Mouse (Mus musculus): Measurements from ENCODE around the gene Rab37. TPM values are rescaled to one million over a fixed set of nuclear protein-coding genes. Genes with fewer than 3 reads are reported as not detected.

Gene Rab37
- polyA plus RNA-seq, 1 experiment from 2014 or later: 1.5 TPM

- H3K27ac ChIP-seq (ENCODE audit: low read length): no peak overlapping the region
- WGBS: 59% methylated on average over 3 of the region's 3 CpGs
- no peak for ATAC-seq (ENCODE audit: low read depth)
Measured at GRCm38 (mm10) chr11:115081373-115081772, 9.9 kb upstream of the Rab37 start.

GRCm38 (mm10) chr11:115082196-115082595 is 9.0 kb upstream of the Rab37 start:
- 66% methylated on average over 6 of the region's 6 CpGs for WGBS
- Histone ChIP-seq H3K4me1 (replicated peaks; ENCODE audit: control insufficient read depth, insufficient read depth, low read length) (no peaks in the 10 kb centered on the region), H3K4me2 (ENCODE audit: low read depth, low read length) (no peak overlapping the region), H3K9me3 (ENCODE audit: control insufficient read depth, low read length) (no peaks in the 10 kb centered on the region), H3K4me3 (ENCODE audit: low read length) (no peak overlapping the region), H3K27ac (ENCODE audit: low read length) (no peak overlapping the region), H3K27me3 (ENCODE audit: control insufficient read depth, insufficient read depth, low read depth, low read length) (peaks cover 8% of the 10 kb centered on the region), H3K9ac (ENCODE audit: low read length) (no peak overlapping the region), H3K36me3 (ENCODE audit: control insufficient read depth, insufficient read depth, low read length) (no peaks in the 10 kb centered on the region)
- no peak for ATAC-seq (ENCODE audit: low read depth)

More at GRCm38 (mm10) chr11:115081373-115081772, 9.9 kb upstream of the Rab37 start:
- Histone ChIP-seq H3K9ac (ENCODE audit: low read length) (no peak overlapping the region), H3K4me3 (ENCODE audit: low read length) (no peak overlapping the region), H3K27me3 (ENCODE audit: control insufficient read depth, insufficient read depth, low read depth, low read length) (peaks cover 8% of the 10 kb centered on the region), H3K9me3 (ENCODE audit: control insufficient read depth, low read length) (no peaks in the 10 kb centered on the region), H3K4me1 (replicated peaks; ENCODE audit: control insufficient read depth, insufficient read depth, low read length) (no peaks in the 10 kb centered on the region), H3K4me2 (ENCODE audit: low read depth, low read length) (no peak overlapping the region), H3K36me3 (ENCODE audit: control insufficient read depth, insufficient read depth, low read length) (no peaks in the 10 kb centered on the region)

- H3K9me3 ChIP-seq (ENCODE audit: control insufficient read depth, low read length): no peaks in the 10 kb centered on the region
- no peak overlapping the region for H3K9ac ChIP-seq (ENCODE audit: low read length)
- peak; percentile 31; the same call in 1 of the 2 replicates for ATAC-seq (ENCODE audit: low read depth)
- no peak overlapping the region for H3K4me3 ChIP-seq (ENCODE audit: low read length)
- H3K27me3 ChIP-seq (ENCODE audit: control insufficient read depth, insufficient read depth, low read depth, low read length): peaks cover 8% of the 10 kb centered on the region
- H3K4me1 ChIP-seq (replicated peaks; ENCODE audit: control insufficient read depth, insufficient read depth, low read length): no peaks in the 10 kb centered on the region
- no peak overlapping the region for H3K4me2 ChIP-seq (ENCODE audit: low read depth, low read length)
- 40% methylated on average over 18 of the region's 18 CpGs for WGBS
- no peaks in the 10 kb centered on the region for H3K36me3 ChIP-seq (ENCODE audit: control insufficient read depth, insufficient read depth, low read length)
- H3K27ac ChIP-seq (ENCODE audit: low read length): no peak overlapping the region
Measured at GRCm38 (mm10) chr11:115083376-115084139, 7.7 kb upstream of the Rab37 start.

- no peak for ATAC-seq (ENCODE audit: low read depth)
- H3K36me3 ChIP-seq (ENCODE audit: control insufficient read depth, insufficient read depth, low read length): no peaks in the 10 kb centered on the region
- H3K4me1 ChIP-seq (replicated peaks; ENCODE audit: control insufficient read depth, insufficient read depth, low read length): no peaks in the 10 kb centered on the region
- 48% methylated on average over 12 of the region's 12 CpGs for WGBS
- no peak overlapping the region for H3K27ac ChIP-seq (ENCODE audit: low read length)
- H3K4me3 ChIP-seq (ENCODE audit: low read length): no peak overlapping the region
- peaks cover 8% of the 10 kb centered on the region for H3K27me3 ChIP-seq (ENCODE audit: control insufficient read depth, insufficient read depth, low read depth, low read length)
- no peaks in the 10 kb centered on the region for H3K9me3 ChIP-seq (ENCODE audit: control insufficient read depth, low read length)
- no peak overlapping the region for H3K9ac ChIP-seq (ENCODE audit: low read length)
- no peak overlapping the region for H3K4me2 ChIP-seq (ENCODE audit: low read depth, low read length)
Measured at GRCm38 (mm10) chr11:115084595-115084994, 6.6 kb upstream of the Rab37 start.

- Histone ChIP-seq H3K4me3 (ENCODE audit: low read length) (no peak overlapping the region), H3K4me2 (ENCODE audit: low read depth, low read length) (no peak overlapping the region), H3K9me3 (ENCODE audit: control insufficient read depth, low read length) (0 out of 2 replicates have a peak, but pooled peaks cover 3% of the 10 kb centered on the region), H3K27ac (ENCODE audit: low read length) (no peak overlapping the region), H3K36me3 (ENCODE audit: control insufficient read depth, insufficient read depth, low read length) (no peaks in the 10 kb centered on the region), H3K4me1 (replicated peaks; ENCODE audit: control insufficient read depth, insufficient read depth, low read length) (no peaks in the 10 kb centered on the region), H3K27me3 (ENCODE audit: control insufficient read depth, insufficient read depth, low read depth, low read length) (peaks cover 8% of the 10 kb centered on the region), H3K9ac (ENCODE audit: low read length) (no peak overlapping the region)
- whole genome bisulfite sequencing: 63% methylated on average over 8 of the region's 8 CpGs
- ATAC-seq (ENCODE audit: low read depth): no peak
Measured at GRCm38 (mm10) chr11:115085064-115085463, 6.2 kb upstream of the Rab37 start.

GRCm38 (mm10) chr11:115086213-115086612 is 5.0 kb upstream of the Rab37 start:
- Histone ChIP-seq H3K9ac (ENCODE audit: low read length) (no peak overlapping the region), H3K27ac (ENCODE audit: low read length) (no peak overlapping the region), H3K4me1 (replicated peaks; ENCODE audit: control insufficient read depth, insufficient read depth, low read length) (no peaks in the 10 kb centered on the region), H3K4me3 (ENCODE audit: low read length) (no peak overlapping the region), H3K9me3 (ENCODE audit: control insufficient read depth, low read length) (0 out of 2 replicates have a peak, but pooled peaks cover 3% of the 10 kb centered on the region), H3K4me2 (ENCODE audit: low read depth, low read length) (no peak overlapping the region), H3K36me3 (ENCODE audit: control insufficient read depth, insufficient read depth, low read length) (no peaks in the 10 kb centered on the region), H3K27me3 (ENCODE audit: control insufficient read depth, insufficient read depth, low read depth, low read length) (peaks cover 11% of the 10 kb centered on the region)
- ATAC-seq (ENCODE audit: low read depth): no peak
- WGBS: 44% methylated on average over 7 of the region's 7 CpGs

GRCm38 (mm10) chr11:115089853-115090252 is 1.4 kb upstream of the Rab37 start:
- Histone ChIP-seq H3K4me2 (ENCODE audit: low read depth, low read length) (no peak overlapping the region), H3K9ac (ENCODE audit: low read length) (no peak overlapping the region), H3K9me3 (ENCODE audit: control insufficient read depth, low read length) (peaks cover 8% of the 10 kb centered on the region), H3K27ac (ENCODE audit: low read length) (no peak overlapping the region), H3K4me3 (ENCODE audit: low read length) (no peak overlapping the region), H3K4me1 (replicated peaks; ENCODE audit: control insufficient read depth, insufficient read depth, low read length) (no peaks in the 10 kb centered on the region), H3K36me3 (ENCODE audit: control insufficient read depth, insufficient read depth, low read length) (no peaks in the 10 kb centered on the region), H3K27me3 (ENCODE audit: control insufficient read depth, insufficient read depth, low read depth, low read length) (peaks cover 19% of the 10 kb centered on the region)
- 67% methylated on average over 6 of the region's 6 CpGs for WGBS
- ATAC-seq (ENCODE audit: low read depth): no peak

GRCm38 (mm10) chr11:115092140-115092539 is 909 bp downstream of the Rab37 start:
- peaks cover 15% of the 10 kb centered on the region for H3K27me3 ChIP-seq (ENCODE audit: control insufficient read depth, insufficient read depth, low read depth, low read length)
- H3K36me3 ChIP-seq (ENCODE audit: control insufficient read depth, insufficient read depth, low read length): no peaks in the 10 kb centered on the region
- 21% methylated on average over 4 of the region's 4 CpGs for WGBS
- no peak overlapping the region for H3K9ac ChIP-seq (ENCODE audit: low read length)
- H3K9me3 ChIP-seq (ENCODE audit: control insufficient read depth, low read length): peaks cover 8% of the 10 kb centered on the region
- H3K27ac ChIP-seq (ENCODE audit: low read length): no peak overlapping the region
- ATAC-seq (ENCODE audit: low read depth): no peak
- H3K4me1 ChIP-seq (replicated peaks; ENCODE audit: control insufficient read depth, insufficient read depth, low read length): no peaks in the 10 kb centered on the region
- H3K4me2 ChIP-seq (ENCODE audit: low read depth, low read length): no peak overlapping the region
- H3K4me3 ChIP-seq (ENCODE audit: low read length): no peak overlapping the region

- Histone ChIP-seq H3K9me3 (ENCODE audit: control insufficient read depth, low read length) (peaks cover 2% of the 10 kb centered on the region), H3K4me3 (ENCODE audit: low read length) (no peak overlapping the region), H3K27ac (ENCODE audit: low read length) (no peak overlapping the region), H3K4me1 (replicated peaks; ENCODE audit: control insufficient read depth, insufficient read depth, low read length) (no peaks in the 10 kb centered on the region), H3K27me3 (ENCODE audit: control insufficient read depth, insufficient read depth, low read depth, low read length) (no peaks in the 10 kb centered on the region), H3K36me3 (ENCODE audit: control insufficient read depth, insufficient read depth, low read length) (no peaks in the 10 kb centered on the region), H3K9ac (ENCODE audit: low read length) (no peak overlapping the region), H3K4me2 (ENCODE audit: low read depth, low read length) (no peak overlapping the region)
- no peak for ATAC-seq (ENCODE audit: low read depth)
- 32% methylated on average over 10 of the region's 10 CpGs for WGBS
Measured at GRCm38 (mm10) chr11:115098203-115098932, 7.1 kb downstream of the Rab37 start.
